30 mouse cellular contexts compared by ENCODE assay signal in genomic region chr12:117725011-117725410, GRCm38 (mm10).
"Had no signal": no experiment of that assay in that cellular context is flagged by ENCODE, and none has a peak within 500 bp of the region (broad histone marks: within the 10 kb centered on the region; RNA-seq: fewer than 3 reads in every experiment).

No protein-coding gene starts in this region.

- H3K4me2 ChIP-seq: limb, embryonic 12.5 days; limb, embryonic 13.5 days; limb, embryonic 15.5 days; liver, embryonic 11.5 days; liver, embryonic 12.5 days; liver, embryonic 13.5 days; liver, embryonic 15.5 days; lung, embryonic 14.5 days; lung, embryonic 15.5 days; midbrain, embryonic 12.5 days; midbrain, embryonic 15.5 days; neural tube, embryonic 12.5 days had no signal

- H3K4me3 ChIP-seq: left cerebral cortex, adult 2 months; limb, embryonic 10.5 days; limb, embryonic 12.5 days; limb, embryonic 13.5 days; limb, embryonic 15.5 days; liver, embryonic 12.5 days; liver, embryonic 13.5 days; liver, embryonic 15.5 days; lung, embryonic 15.5 days; megakaryocyte, embryonic 14.5 days; midbrain, embryonic 10.5 days; midbrain, embryonic 12.5 days; midbrain, embryonic 15.5 days; myocyte; neural tube, embryonic 12.5 days had no signal

- H3K27ac ChIP-seq: left cerebral cortex, adult 2 months; limb, embryonic 10.5 days; limb, embryonic 12.5 days; limb, embryonic 13.5 days; limb, embryonic 15.5 days; liver, embryonic 12.5 days; liver, embryonic 13.5 days; liver, embryonic 14.5 days; liver, embryonic 15.5 days; lung, embryonic 15.5 days; macrophage; midbrain, embryonic 10.5 days; midbrain, embryonic 12.5 days; midbrain, embryonic 15.5 days; neural tube, embryonic 12.5 days had no signal

- H3K36me3 ChIP-seq: limb, embryonic 12.5 days; limb, embryonic 13.5 days; limb, embryonic 15.5 days; liver, embryonic 12.5 days; liver, embryonic 13.5 days; liver, embryonic 15.5 days; midbrain, embryonic 10.5 days; midbrain, embryonic 12.5 days; midbrain, embryonic 15.5 days had no signal

- DNase-seq: left cerebral cortex, postnatal 4 days; liver; liver, embryonic 13.5 days; lung, adult 18-20 months; lung, adult 2 months; lung, embryonic 14.5 days; lung, postnatal 10 days; lung, postnatal 14 days; lung, postnatal 36 days; lung, postnatal 4 days; midbrain, embryonic 14.5 days had no signal

- ATAC-seq: liver, embryonic 12.5 days; lung, postnatal 0 days; midbrain, embryonic 15.5 days; midbrain, embryonic 16.5 days had no signal

- H3K27me3 ChIP-seq: limb, embryonic 12.5 days; limb, embryonic 13.5 days; limb, embryonic 15.5 days; liver, embryonic 12.5 days; liver, embryonic 13.5 days; liver, embryonic 15.5 days; lung, embryonic 15.5 days; megakaryocyte, embryonic 14.5 days; midbrain, embryonic 12.5 days; midbrain, embryonic 15.5 days; neural tube, embryonic 12.5 days had no signal

- H3K9ac ChIP-seq: limb, embryonic 12.5 days; limb, embryonic 13.5 days; limb, embryonic 15.5 days; liver, embryonic 12.5 days; liver, embryonic 13.5 days; liver, embryonic 14.5 days; liver, embryonic 15.5 days; lung, embryonic 14.5 days; lung, embryonic 15.5 days; midbrain, embryonic 12.5 days; midbrain, embryonic 15.5 days; neural tube, embryonic 12.5 days had no signal

- H3K4me1 ChIP-seq: limb, embryonic 12.5 days; limb, embryonic 15.5 days; liver, embryonic 15.5 days; lung, embryonic 15.5 days had no signal

- H3K9me3 ChIP-seq: limb, embryonic 10.5 days; limb, embryonic 12.5 days; limb, embryonic 13.5 days; limb, embryonic 15.5 days; liver, embryonic 12.5 days; liver, embryonic 13.5 days; liver, embryonic 15.5 days; lung, embryonic 15.5 days; megakaryocyte, embryonic 14.5 days; midbrain, embryonic 10.5 days; midbrain, embryonic 12.5 days; midbrain, embryonic 15.5 days; neural tube, embryonic 12.5 days had no signal
